Mouse (Mus musculus): ENCODE measurements around the gene Smad3.

- no peak for TF ChIP-seq POLR2A (IDR thresholded peaks at IDR 0.05; ENCODE audit: borderline replicate concordance, extremely low read depth, low read depth, low read length)
- no peak for TF ChIP-seq CTCF (IDR thresholded peaks at IDR 0.05; ENCODE audit: insufficient read depth, low read length)
Observed at GRCm38 (mm10) chr9:63684277-63684676, 73.5 kb downstream of the Smad3 start.
